Mouse (Mus musculus) ovary, postnatal 36 days (tissue): ENCODE results near the gene Ppdpf.

ENCODE experiments used
- DNase-seq: peaks from one replicate; pipeline ENCODE4 v3.0.0; 2022; ENCODE audit warnings: low spot score, mixed read lengths

Gene Ppdpf

GRCm38 (mm10) chr2:181187121-181188000 is at the start of gene Ppdpf:
Gene Ppdpf (plus strand): TSS chr2:181187247.
- DNase-seq: peak; percentile 91

DNA sequence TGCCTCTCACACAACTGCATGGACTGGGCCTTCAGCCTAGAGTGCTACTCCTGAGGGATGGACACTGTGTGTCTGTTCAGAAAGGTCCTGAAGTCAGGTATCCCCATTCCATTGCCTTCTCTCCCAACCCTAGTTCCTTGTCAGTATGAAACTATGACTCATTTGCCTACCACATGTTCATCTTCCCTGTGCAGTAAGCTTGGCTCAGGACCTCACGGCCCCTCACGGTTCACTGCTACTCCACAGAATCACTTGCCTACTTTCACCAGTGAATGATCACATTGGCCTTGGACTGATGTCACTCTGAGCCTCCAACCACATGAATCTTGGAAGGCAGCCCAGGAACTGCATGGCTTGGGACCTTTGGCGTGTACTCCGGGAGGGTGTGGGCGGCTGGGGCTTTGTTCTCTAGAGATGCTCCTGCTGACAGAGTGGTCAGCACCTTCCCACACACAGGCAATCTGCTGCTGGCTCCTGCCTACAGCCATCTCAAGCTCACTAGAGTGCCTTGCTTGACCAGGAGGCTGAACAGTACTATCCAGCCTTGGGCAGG is 47.3 kb upstream of the Ppdpf start:
- DNase-seq: no peak

GRCm38 (mm10) chr2:181142703-181143135 is 44.3 kb upstream of the Ppdpf start:
- no peak for DNase-seq

DNA sequence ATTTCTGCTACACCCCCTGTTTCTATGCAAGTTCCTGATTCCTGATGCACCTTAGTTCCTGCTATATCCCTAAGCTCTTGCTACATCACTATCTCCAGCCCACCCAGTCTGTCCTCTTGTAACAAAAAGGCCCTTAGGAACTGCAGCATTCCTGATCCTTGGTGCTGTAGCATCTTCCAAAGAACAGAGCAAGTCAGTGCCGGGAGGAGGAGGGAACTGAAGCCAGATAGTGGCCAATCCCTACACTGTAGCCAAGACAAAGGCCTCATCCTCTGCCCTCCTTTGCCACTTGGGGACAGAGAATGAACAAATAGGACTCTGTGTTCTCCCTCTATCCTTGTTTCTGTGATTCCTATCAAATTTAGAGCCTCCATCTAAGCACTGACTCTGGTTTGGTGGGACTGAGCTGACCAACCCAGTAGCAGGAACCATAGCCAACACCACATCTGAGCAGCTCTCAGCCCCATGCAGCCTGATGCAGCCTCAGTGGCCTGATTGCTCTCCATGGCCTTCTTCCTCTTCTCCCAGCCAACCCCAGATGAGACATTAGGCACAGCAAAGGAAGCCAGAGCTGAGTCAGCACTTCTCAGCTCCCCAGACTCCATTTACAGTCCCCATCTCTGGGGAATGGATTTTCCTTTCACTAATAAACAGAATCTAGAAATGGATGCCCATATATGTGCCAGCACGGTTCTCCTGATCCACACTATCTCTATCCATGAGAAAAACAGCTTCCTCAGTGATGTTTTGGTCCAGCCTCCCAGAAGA is 43.4 kb upstream of the Ppdpf start:
- no peak for DNase-seq

DNA sequence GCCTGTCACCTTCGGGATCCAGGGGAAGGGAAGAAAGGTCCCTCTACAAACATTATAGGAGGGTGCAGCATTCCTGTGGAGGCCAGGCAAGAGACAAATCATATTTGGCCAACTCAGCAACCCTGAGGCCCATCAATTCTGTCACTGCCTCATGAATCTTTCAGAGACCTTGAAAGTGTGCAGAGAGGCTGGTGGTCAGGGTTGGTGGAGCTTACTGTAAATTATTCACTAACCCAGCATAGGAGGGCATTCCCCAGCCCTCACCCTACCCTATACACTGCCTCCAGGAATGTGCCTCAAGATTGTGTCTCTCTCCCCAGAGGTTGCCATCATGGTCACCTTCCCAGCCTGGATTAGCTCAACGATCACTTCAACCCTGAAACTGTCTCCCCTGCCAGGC is 42.4 kb upstream of the Ppdpf start:
- DNase-seq: no peak

- DNase-seq: no peak
These were observed 40.0 kb upstream of the Ppdpf start for GRCm38 (mm10) chr2:181146976-181147545.

DNA sequence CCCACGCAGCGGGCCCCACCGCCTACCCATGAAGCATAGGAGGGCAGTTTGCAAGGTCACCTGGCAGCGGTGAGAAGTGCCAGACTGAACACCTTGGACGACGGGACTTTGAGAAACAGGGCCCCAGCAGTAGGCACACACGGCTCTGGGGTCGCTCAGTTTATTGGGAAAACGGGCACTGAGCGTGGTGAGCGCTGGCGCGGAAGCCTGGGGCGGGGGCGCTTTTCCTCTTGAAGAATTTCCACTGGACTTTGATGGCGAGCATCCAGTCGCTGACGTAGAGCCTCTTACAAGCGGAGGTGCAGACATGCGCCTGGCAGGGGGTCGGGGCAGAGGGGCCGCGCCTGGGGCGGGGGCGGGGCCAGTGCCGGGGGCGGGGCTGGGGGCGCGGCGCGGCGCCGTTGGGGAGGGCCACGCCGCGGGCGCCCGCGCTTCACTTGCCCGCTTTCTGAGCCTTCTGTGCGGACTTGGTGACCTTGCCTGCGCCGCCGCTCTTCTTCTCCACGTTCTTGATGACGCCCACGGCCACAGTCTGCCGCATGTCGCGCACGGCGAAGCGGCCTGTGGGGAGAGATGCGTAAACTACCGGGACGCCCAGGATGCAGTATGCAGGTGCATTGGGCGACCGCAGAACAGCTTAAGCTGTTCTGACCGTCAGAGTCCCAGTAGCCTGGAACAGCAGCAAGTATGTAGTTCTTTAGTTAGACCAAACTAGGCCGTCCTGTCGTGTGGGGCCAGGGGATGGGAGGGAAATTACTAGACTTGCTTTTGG is 39.3 kb upstream of the Ppdpf start:
- DNase-seq: no peak

DNA sequence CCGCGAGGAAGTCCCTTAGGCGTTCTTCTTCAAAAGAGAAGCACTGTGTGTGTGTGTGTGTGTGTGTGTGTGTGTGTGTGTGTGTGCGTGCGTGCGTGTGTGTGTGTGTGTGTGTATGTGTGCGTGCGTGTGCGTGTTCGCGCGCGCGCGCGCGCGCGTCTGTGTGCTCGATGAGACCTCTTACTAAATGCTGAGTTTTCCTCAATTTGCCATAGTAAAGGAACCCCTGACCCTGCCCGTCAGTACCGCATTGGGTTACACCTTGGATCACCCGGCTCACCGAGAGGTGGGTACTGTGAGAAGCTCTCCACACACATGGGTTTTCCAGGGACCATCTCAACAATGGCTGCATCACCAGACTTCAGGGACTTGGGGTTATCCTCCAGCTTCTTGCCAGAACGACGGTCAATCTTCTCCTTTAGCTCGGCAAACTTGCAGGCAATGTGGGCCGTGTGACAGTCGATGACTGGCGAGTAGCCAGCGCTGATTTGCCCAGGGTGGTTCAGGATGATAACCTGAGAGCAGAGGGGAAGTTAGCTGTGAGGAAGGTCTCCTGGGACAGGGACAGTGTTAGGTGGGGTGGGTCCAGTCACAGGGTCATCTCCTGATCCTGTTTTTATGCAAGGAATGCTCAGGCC is 38.6 kb upstream of the Ppdpf start:
- DNase-seq: no peak

DNA sequence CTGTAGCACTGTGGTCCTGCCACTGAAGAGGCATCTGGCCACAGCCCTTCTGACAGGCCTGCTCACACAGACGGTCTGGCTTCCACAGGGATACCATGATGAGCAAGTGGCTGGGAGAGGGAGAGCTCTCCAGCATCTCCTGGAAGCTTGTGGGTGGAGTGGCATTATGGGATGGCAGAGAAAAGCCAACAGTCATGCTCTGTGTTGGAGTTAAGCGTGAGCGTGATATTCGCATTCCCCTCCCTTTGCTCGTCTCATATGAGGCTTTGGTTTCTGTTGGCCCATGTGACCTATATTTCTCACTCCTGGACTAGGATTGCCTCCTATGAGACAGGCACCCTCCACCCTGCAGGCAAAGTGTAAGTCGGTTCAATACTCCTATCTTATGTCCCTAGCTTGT is 36.8 kb upstream of the Ppdpf start:
- DNase-seq: no peak

GRCm38 (mm10) chr2:181152701-181153100 is 34.3 kb upstream of the Ppdpf start:
- no peak for DNase-seq

GRCm38 (mm10) chr2:181153131-181153530 is 33.9 kb upstream of the Ppdpf start:
- DNase-seq: no peak

DNA sequence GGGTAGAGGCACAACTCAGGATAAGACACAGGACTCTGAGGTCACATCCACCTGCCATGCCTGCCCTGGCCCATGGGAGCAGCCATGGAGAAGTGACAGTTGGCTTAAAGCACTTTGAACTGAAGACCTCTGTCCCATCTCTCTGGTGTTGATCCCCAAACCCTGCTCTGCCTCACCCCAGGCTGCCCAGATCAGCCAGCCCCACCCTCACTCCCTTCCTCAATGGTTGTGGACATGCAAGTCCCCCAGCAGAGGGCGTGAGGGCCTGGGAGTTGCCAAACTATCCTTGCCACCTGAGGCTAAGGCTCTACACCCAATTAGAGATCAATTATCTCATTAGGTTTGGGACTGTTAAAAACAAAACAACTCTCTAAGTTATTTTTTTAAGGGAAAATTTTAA is 33.2 kb upstream of the Ppdpf start:
- DNase-seq: no peak

GRCm38 (mm10) chr2:181154361-181154760 is 32.7 kb upstream of the Ppdpf start:
- DNase-seq: no peak

- DNase-seq: no peak
These were observed 32.1 kb upstream of the Ppdpf start for GRCm38 (mm10) chr2:181154831-181155415.

DNA sequence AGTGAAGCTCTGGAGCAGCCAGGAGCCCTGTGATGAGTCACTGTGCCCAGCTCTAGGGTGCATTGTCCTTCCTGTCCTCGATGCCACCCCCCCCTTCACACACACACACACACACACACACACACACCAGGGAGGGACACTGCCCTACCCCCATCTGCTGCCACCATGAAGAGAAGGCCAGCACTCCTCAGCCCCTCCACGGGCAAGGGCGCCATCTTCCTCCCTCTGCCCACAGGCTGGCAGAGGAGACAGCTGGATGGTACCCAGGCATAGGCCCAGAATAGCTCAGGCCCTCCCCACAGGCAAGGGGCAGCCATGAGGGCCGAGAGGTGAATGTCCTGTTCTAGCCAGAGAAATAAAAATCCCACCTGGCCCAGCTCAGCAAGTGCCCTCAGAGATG is 31.2 kb upstream of the Ppdpf start:
- no peak for DNase-seq

DNA sequence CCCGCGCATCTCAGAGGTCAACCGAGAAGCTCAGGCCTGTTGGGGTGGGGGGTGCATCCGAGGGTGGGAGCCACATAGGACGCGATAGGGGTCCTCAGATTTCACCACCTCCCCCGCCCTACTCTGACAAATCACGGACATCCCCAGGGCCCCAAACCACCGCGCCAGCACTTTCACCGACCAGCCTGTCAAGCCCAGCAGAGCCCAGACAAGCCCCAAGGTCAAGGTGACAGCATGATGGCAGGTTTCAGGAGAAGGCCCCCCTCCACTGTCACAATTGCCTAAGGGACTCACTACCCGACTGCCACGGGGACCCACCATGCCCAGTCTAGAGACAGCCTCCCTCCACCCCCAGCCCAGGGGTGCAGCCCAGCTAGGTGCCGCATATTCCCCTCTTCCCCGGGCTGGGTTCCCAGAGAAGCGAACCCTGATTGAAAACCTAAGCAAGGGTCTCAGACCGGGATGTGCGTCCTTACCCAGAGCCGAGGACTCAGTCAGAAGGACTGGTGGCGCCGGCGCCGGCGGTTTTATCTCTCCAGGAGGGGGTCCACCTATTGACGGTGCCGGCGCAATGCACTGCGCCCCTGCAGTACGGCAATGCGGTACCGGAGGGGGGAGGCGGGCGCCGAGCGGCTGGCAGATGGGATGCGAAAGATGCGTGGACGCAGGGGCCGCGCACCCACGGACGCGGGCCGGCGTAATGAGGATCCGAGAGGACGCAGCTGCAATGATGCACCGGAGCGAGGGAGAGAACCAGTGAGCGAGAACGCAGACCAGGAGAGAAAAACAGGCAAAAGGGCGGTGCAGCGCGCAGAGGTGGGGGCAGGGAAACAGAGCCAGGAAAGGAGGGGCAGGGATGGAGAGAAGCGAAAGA is 30.6 kb upstream of the Ppdpf start, which contains the start of gene Eef1a2:
Eef1a2 (minus strand) TSS at position 767 of the 874 bp plus-strand sequence.
- DNase-seq: no peak

GRCm38 (mm10) chr2:181157180-181157579 is 29.9 kb upstream of the Ppdpf start:
- DNase-seq: no peak

GRCm38 (mm10) chr2:181157716-181158302 is 29.2 kb upstream of the Ppdpf start:
- no peak for DNase-seq

- DNase-seq: no peak
These were observed 28.6 kb upstream of the Ppdpf start for GRCm38 (mm10) chr2:181158471-181158870.
